Mouse (Mus musculus): ENCODE data around the gene Gm26920. TPM values are rescaled to one million over a fixed set of nuclear protein-coding genes. Genes with fewer than 3 reads are reported as not detected.

Gm26920 gene
- polyA plus RNA-seq, 1 experiment from 2014 or later, result 3.3 TPM

DNA sequence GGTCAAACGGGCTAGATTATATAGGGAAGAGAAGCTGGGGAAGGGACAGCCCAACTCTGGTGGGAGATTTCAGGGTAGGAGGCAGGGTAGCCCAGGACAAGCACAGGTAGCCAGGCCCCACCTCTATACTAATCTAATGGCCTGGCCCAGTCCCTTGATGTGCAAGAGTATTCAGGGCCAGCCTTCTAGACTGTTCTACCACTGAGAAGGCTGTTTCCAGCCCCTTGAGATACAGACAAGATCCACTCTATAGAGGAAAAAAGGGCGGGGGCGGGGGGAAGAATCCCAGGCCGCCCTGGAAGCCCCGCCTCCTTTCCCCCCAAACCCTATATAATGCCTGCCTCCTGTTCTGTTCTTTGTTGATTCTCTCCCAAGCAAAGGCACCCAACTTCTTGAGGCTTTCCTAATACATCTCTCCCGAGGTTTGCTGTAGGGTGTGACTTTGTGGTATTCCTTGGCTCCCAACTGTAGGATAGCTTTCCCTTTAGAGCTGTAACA is 3.8 kb upstream of the Gm26920 start:
- Histone ChIP-seq H3K4me3 (peak overlapping the region; percentile 67), H3K27ac (peak overlapping the region; percentile 96), H3K9me3 (replicated peaks) (no peaks in the 10 kb centered on the region), H3K36me3 (peaks cover 22% of the 10 kb centered on the region), H3K27me3 (ENCODE audit: low read depth, poor library complexity, severe bottlenecking) (no peaks in the 10 kb centered on the region), H3K4me1 (peaks cover 28% of the 10 kb centered on the region)
- 70% methylated on average over 6 of the region's 6 CpGs for WGBS
- no peak for DNase-seq (ENCODE audit: low spot score)

- H3K4me1 ChIP-seq, result peaks cover 40% of the 10 kb centered on the region
- H3K27me3 ChIP-seq (ENCODE audit: low read depth, poor library complexity, severe bottlenecking), result no peaks in the 10 kb centered on the region
- DNase-seq (ENCODE audit: low spot score), result no peak
- H3K4me3 ChIP-seq, result no peak overlapping the region
- H3K27ac ChIP-seq, result no peak overlapping the region
- WGBS, result 85% methylated on average over 9 of the region's 9 CpGs
- H3K9me3 ChIP-seq (replicated peaks), result no peaks in the 10 kb centered on the region
- H3K36me3 ChIP-seq, result peaks cover 13% of the 10 kb centered on the region
Observed at GRCm38 (mm10) chr7:30092666-30093065, 2.5 kb upstream of the Gm26920 start.

GRCm38 (mm10) chr7:30090970-30091585 is 868 bp upstream of the Gm26920 start:
- Histone ChIP-seq H3K27me3 (ENCODE audit: low read depth, poor library complexity, severe bottlenecking) (no peaks in the 10 kb centered on the region), H3K4me3 (peak overlapping the region; percentile 81), H3K36me3 (peaks cover 20% of the 10 kb centered on the region), H3K9me3 (replicated peaks) (no peaks in the 10 kb centered on the region), H3K27ac (peak overlapping the region; percentile 90), H3K4me1 (peaks cover 38% of the 10 kb centered on the region)
- 10% methylated on average over 9 of the region's 9 CpGs for whole genome bisulfite sequencing
- DNase-seq (ENCODE audit: low spot score), result no peak

- H3K36me3 ChIP-seq, result peaks cover 37% of the 10 kb centered on the region
- WGBS, result 13% methylated on average over 6 of the region's 6 CpGs
- DNase-seq (ENCODE audit: low spot score), result peak; percentile 33
- peaks cover 32% of the 10 kb centered on the region for H3K4me1 ChIP-seq
- H3K27ac ChIP-seq, result peak overlapping the region; percentile 90
- H3K27me3 ChIP-seq (ENCODE audit: low read depth, poor library complexity, severe bottlenecking), result no peaks in the 10 kb centered on the region
- H3K9me3 ChIP-seq (replicated peaks), result no peaks in the 10 kb centered on the region
- H3K4me3 ChIP-seq, result peak overlapping the region; percentile 81
Observed at GRCm38 (mm10) chr7:30089405-30089804, 805 bp downstream of the Gm26920 start.

GRCm38 (mm10) chr7:30086524-30086923 is 3.7 kb downstream of the Gm26920 start:
- H3K9me3 ChIP-seq (replicated peaks), result no peaks in the 10 kb centered on the region
- H3K4me3 ChIP-seq, result no peak overlapping the region
- peaks cover 26% of the 10 kb centered on the region for H3K4me1 ChIP-seq
- DNase-seq (ENCODE audit: low spot score), result no peak
- no peaks in the 10 kb centered on the region for H3K27me3 ChIP-seq (ENCODE audit: low read depth, poor library complexity, severe bottlenecking)
- peaks cover 66% of the 10 kb centered on the region for H3K36me3 ChIP-seq
- 92% methylated on average over 9 of the region's 9 CpGs for WGBS
- no peak overlapping the region for H3K27ac ChIP-seq

- peak; percentile 88 for DNase-seq (ENCODE audit: low spot score)
- peak within 1 kb of the TSS; percentile 88 for H3K27ac ChIP-seq
- peaks cover 55% of the 10 kb centered on the region for H3K36me3 ChIP-seq
- WGBS, result under 1% methylated on average over 50 of the region's 50 CpGs
- H3K9me3 ChIP-seq (replicated peaks), result no peaks in the 10 kb centered on the region
- H3K4me1 ChIP-seq, result peaks cover 13% of the 10 kb centered on the region
- H3K4me3 ChIP-seq, result peak within 1 kb of the TSS; percentile 90
- no peaks in the 10 kb centered on the region for H3K27me3 ChIP-seq (ENCODE audit: low read depth, poor library complexity, severe bottlenecking)
Observed at GRCm38 (mm10) chr7:30072146-30073028, 17.8 kb downstream of the Gm26920 start, which contains the start of gene Zfp82. Gene Zfp82, minus strand, starts transcription at chr7:30072900.

DNA sequence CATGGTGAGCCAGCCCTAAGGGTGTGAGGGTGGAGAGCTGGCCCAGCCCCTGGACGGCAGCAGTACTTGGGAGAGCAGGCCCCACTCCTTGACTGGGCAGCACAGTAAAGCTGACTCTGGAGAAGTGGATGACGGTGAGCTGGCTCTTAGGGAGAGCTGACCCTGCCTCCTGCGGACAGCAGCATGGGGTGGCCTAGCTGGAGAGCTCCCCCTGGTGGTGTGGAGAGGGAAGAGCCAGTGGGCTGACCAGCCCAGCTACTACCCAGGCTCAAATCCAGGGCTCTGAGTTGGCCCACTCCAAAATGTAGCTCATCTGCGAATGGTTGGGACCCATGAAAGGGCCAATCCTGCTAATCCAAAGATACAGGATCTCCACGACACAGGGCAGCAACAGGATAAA is 25.6 kb downstream of the Gm26920 start:
- DNase-seq (ENCODE audit: low spot score), result no peak
- 83% methylated on average over 5 of the region's 5 CpGs for WGBS
- Histone ChIP-seq H3K27ac (no peak overlapping the region), H3K4me3 (no peak overlapping the region), H3K4me1 (no peaks in the 10 kb centered on the region), H3K36me3 (peaks cover 75% of the 10 kb centered on the region), H3K9me3 (replicated peaks) (no peaks in the 10 kb centered on the region), H3K27me3 (ENCODE audit: low read depth, poor library complexity, severe bottlenecking) (no peaks in the 10 kb centered on the region)

GRCm38 (mm10) chr7:30062478-30062877 is 27.7 kb downstream of the Gm26920 start:
- Histone ChIP-seq H3K36me3 (peaks cover 83% of the 10 kb centered on the region), H3K4me3 (no peak overlapping the region), H3K27me3 (ENCODE audit: low read depth, poor library complexity, severe bottlenecking) (no peaks in the 10 kb centered on the region), H3K27ac (no peak overlapping the region), H3K4me1 (no peaks in the 10 kb centered on the region), H3K9me3 (replicated peaks) (no peaks in the 10 kb centered on the region)
- 85% methylated on average over 5 of the region's 5 CpGs for WGBS
- peak; percentile 40 for DNase-seq (ENCODE audit: low spot score)

DNA sequence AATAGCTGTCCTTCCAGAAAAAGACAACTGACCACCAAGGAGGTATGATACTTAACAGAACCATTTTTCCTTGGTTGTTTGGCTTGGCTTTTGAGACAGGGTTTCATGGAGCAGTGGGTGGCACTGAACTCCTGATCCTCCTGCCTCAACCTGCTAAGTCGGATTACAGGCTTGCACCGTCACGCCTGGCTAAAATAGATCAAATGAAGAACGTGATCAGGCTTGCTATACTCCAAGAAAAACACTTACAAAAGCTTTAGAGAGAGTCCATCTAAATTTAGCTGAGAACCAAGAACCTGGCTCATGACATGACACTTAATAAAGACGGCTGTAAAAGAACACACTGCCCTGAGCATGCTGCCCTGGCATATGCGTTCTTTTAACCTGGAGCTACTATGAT is 29.9 kb downstream of the Gm26920 start:
- no peak overlapping the region for H3K4me3 ChIP-seq
- no peak for DNase-seq (ENCODE audit: low spot score)
- peaks cover 89% of the 10 kb centered on the region for H3K36me3 ChIP-seq
- no peaks in the 10 kb centered on the region for H3K4me1 ChIP-seq
- no peaks in the 10 kb centered on the region for H3K9me3 ChIP-seq (replicated peaks)
- no peak overlapping the region for H3K27ac ChIP-seq
- 88% methylated on average over 6 of the region's 6 CpGs for WGBS
- H3K27me3 ChIP-seq (ENCODE audit: low read depth, poor library complexity, severe bottlenecking), result no peaks in the 10 kb centered on the region

GRCm38 (mm10) chr7:30053591-30053990 is 36.6 kb downstream of the Gm26920 start:
- no peak for DNase-seq (ENCODE audit: low spot score)
- no peaks in the 10 kb centered on the region for H3K9me3 ChIP-seq (replicated peaks)
- H3K4me1 ChIP-seq, result peaks cover 18% of the 10 kb centered on the region
- no peaks in the 10 kb centered on the region for H3K27me3 ChIP-seq (ENCODE audit: low read depth, poor library complexity, severe bottlenecking)
- no peak overlapping the region for H3K27ac ChIP-seq
- peaks cover 43% of the 10 kb centered on the region for H3K36me3 ChIP-seq
- H3K4me3 ChIP-seq, result no peak overlapping the region
- WGBS, result 8% methylated on average over 3 of the region's 3 CpGs

DNA sequence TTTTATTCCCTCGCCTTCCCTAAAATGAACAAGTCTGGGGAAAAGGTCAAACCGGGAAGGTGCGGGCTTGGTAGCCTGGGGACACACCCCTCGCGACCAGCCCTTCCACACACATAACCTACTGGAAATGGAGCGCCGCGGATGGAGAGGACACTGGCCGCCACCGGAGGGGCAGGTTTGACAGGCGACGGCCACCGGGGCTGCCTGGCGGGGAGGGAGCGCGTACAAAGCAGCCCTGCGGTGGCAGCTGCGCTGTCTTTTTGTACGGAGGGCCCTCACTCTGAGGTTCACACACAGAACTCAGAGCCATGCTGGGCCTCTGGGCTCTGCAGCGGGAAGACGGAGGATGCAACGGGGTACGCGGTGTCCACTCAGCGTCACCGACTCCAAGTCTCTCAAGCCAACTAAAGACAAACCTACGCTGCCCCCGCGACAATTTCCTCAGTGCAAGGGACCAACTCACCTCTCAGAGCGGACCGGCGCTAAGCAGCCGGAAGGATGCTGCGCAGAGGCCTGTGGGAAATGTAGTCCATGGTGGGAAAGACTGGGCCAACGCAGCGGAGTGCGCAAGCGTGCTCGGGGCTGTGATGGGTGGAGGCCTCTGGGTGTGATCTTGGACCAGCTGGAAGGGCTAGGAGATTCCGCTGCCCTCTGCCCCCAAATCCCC is 39.2 kb downstream of the Gm26920 start, which contains the start of gene Zfp14:
Gene Zfp14 (minus strand): TSS at position 499 of the 667 bp plus-strand sequence.
- WGBS, result under 1% methylated on average over 40 of the region's 40 CpGs
- H3K36me3 ChIP-seq, result peaks cover 18% of the 10 kb centered on the region
- peaks cover 18% of the 10 kb centered on the region for H3K4me1 ChIP-seq
- peak; percentile 90 for DNase-seq (ENCODE audit: low spot score)
- no peaks in the 10 kb centered on the region for H3K27me3 ChIP-seq (ENCODE audit: low read depth, poor library complexity, severe bottlenecking)
- peak within 1 kb of the TSS; percentile 82 for H3K4me3 ChIP-seq
- peak within 1 kb of the TSS; percentile 88 for H3K27ac ChIP-seq
- no peaks in the 10 kb centered on the region for H3K9me3 ChIP-seq (replicated peaks)

DNA sequence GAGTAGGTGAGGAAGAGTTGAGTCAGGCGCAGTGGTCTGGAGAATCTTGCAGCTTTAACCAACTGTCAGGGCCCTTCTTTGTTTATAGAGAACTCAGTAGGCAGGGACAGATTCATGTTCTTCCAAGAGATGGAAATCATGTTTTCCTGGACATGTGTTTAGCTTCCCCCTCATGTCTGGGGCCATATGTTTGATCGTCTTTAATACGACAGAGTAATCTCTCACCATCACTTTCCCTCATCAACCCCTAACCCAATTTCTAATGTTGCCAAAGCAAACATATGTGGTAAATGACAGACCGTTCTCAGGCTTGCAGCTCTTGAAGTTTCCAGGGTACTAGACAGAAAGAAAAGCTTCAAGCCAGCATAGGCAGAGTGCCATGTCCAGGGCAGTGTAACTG is 42.1 kb downstream of the Gm26920 start:
- Histone ChIP-seq H3K9me3 (replicated peaks) (no peaks in the 10 kb centered on the region), H3K27ac (no peak overlapping the region)
- DNase-seq (ENCODE audit: low spot score), result no peak

More for the DNA sequence above, 42.1 kb downstream of the Gm26920 start:
- Histone ChIP-seq H3K4me1 (peaks cover 14% of the 10 kb centered on the region), H3K27me3 (ENCODE audit: low read depth, poor library complexity, severe bottlenecking) (no peaks in the 10 kb centered on the region), H3K36me3 (peaks cover 7% of the 10 kb centered on the region; the same call in 1 of the 2 replicates), H3K4me3 (no peak overlapping the region)
- WGBS, result 97% methylated on average over 4 of the region's 4 CpGs
